Mouse (Mus musculus) myocyte (in vitro differentiated cells): Measurements from ENCODE around the gene Foxp2.

Source experiments
- E2F4 ChIP-seq: IDR thresholded peaks from one replicate; pipeline ENCODE4 v1.6.1; 2011; ENCODE audit warnings: mild to moderate bottlenecking, control low read depth, moderate library complexity; ENCODE audit not compliant: insufficient read depth
- MYOG ChIP-seq, 3 experiments: IDR thresholded peaks; one replicate each; pipeline ENCODE4 v1.6.1; 2011; ENCODE audit warnings: control low read depth in 2 of 3, low read depth in 2 of 3, mild to moderate bottlenecking in 2 of 3; ENCODE audit not compliant: insufficient read length in 2 of 3, control insufficient read depth in 1 of 3, insufficient read depth in 1 of 3
- POLR2A ChIP-seq: IDR thresholded peaks from one replicate; pipeline ENCODE4 v1.6.1; 2011; ENCODE audit warnings: low read depth, mild to moderate bottlenecking, control low read depth, moderate library complexity; ENCODE audit not compliant: insufficient read length
- REST ChIP-seq: IDR thresholded peaks from one replicate; pipeline ENCODE4 v1.6.1; 2011; ENCODE audit warnings: mild to moderate bottlenecking, control low read depth, moderate library complexity; ENCODE audit not compliant: insufficient read depth, insufficient read length

DNA sequence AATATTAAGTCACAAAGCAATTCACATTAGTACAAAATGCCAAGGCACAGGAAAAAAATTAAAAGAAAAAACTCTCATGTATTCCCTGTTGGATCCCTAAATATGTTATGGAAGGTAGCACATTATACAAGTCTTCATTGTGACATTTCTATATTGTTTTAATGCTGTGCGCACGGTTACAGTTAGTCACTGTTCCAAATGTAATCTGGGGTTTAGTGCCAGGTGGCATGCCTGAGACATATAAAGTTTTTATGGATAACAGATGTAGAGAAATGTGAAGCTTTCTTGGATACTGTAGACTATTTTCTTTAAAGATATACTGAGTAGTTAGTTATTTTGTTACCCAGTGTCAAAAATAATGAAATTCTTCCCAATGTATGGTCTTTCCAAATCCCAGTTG lies 229.0 kb downstream of the Foxp2 start:
- TF ChIP-seq POLR2A, result no peak
- no peak for TF ChIP-seq E2F4
- TF ChIP-seq REST, result no peak
- TF ChIP-seq MYOG (IDR thresholded peaks at IDR 0.05; ENCODE audit: control insufficient read depth in 1 of 3, insufficient read depth in 1 of 3, insufficient read length in 2 of 3, low read depth in 2 of 3), result no peak
